Mouse (Mus musculus): ENCODE results near the gene Wnt16.

- TF ChIP-seq EP300 (IDR thresholded peaks at IDR 0.05; ENCODE audit: insufficient read depth, low read depth, low read length) = no peak
- no peak for TF ChIP-seq CTCF (IDR thresholded peaks at IDR 0.05)
Observed at GRCm38 (mm10) chr6:22280217-22280861, 7.7 kb upstream of the Wnt16 start.
